8 mouse cellular contexts compared by ENCODE assay signal in genomic region chr1:89929721-89930505, GRCm38 (mm10). TPM values are rescaled to one million over a fixed set of nuclear protein-coding genes. Genes with fewer than 3 reads are reported as not detected.
DNase-seq lines count a peak whose midpoint lies in the region; ATAC-seq and TF ChIP-seq lines count a peak whose summit lies in the region.

No protein-coding gene starts in this region.

- H3K27ac ChIP-seq in ES-E14 (ENCODE audit: insufficient read depth, low read depth, low read length, poor library complexity, severe bottlenecking), result peak overlapping the region; percentile 30; the same call in 1 of the 2 replicates
- no peak overlapping the region for H3K27ac ChIP-seq in heart, embryonic 14.5 days (replicated peaks in 1 of 2; ENCODE audit: control insufficient read depth in 1 of 2, insufficient read depth in 1 of 2, low read depth in 2 of 2, low read length in 2 of 2)
- no peak overlapping the region for H3K27ac ChIP-seq in liver, embryonic 11.5 days (ENCODE audit: low read depth, low read length)
- no peak overlapping the region for H3K27ac ChIP-seq in stomach, embryonic 15.5 days

- H3K27me3 ChIP-seq in heart, embryonic 14.5 days (ENCODE audit: control insufficient read depth, insufficient read depth, low read length), result peaks cover 100% of the 10 kb centered on the region
- H3K27me3 ChIP-seq in liver, embryonic 11.5 days (replicated peaks; ENCODE audit: control insufficient read depth, insufficient read depth, low read length), result peaks cover 99% of the 10 kb centered on the region
- peaks cover 96% of the 10 kb centered on the region for H3K27me3 ChIP-seq in stomach, embryonic 15.5 days (replicated peaks)

- peak overlapping the region; percentile 87 for H3K9ac ChIP-seq in ES-E14 (ENCODE audit: insufficient read depth, low read depth, low read length, poor library complexity, severe bottlenecking)
- H3K9ac ChIP-seq in heart, embryonic 14.5 days (ENCODE audit: low read length), result no peak overlapping the region
- peak overlapping the region; percentile 25 for H3K9ac ChIP-seq in liver, embryonic 11.5 days (ENCODE audit: low read depth, low read length)
- no peak overlapping the region for H3K9ac ChIP-seq in stomach, embryonic 15.5 days

- no peaks in the 10 kb centered on the region for H3K9me3 ChIP-seq in ES-E14 (ENCODE audit: control insufficient read depth, insufficient read depth, low read depth, low read length)
- no peaks in the 10 kb centered on the region for H3K9me3 ChIP-seq in heart, embryonic 14.5 days (ENCODE audit: control insufficient read depth, low read length)
- H3K9me3 ChIP-seq in liver, embryonic 11.5 days (ENCODE audit: control insufficient read depth, low read length), result no peaks in the 10 kb centered on the region
- H3K9me3 ChIP-seq in stomach, embryonic 15.5 days, result no peaks in the 10 kb centered on the region

- WGBS in heart, embryonic 14.5 days, result under 1% methylated on average over 53 of the region's 55 CpGs
- WGBS in liver, embryonic 11.5 days, result under 1% methylated on average over 55 of the region's 55 CpGs
- WGBS in stomach, embryonic 15.5 days, result under 1% methylated on average over 55 of the region's 55 CpGs

- ATAC-seq in heart, embryonic 14.5 days (ENCODE audit: insufficient number of reproducible peaks, insufficient read depth, low FRiP score, low read depth), result no peak
- ATAC-seq in liver, embryonic 11.5 days (replicated peaks; ENCODE audit: low FRiP score), result no peak
- no peak for ATAC-seq in stomach, embryonic 15.5 days (ENCODE audit: insufficient read depth, low FRiP score, low read depth)

- peak overlapping the region; percentile 82 for H3K4me2 ChIP-seq in heart, embryonic 14.5 days (ENCODE audit: low read length)
- H3K4me2 ChIP-seq in liver, embryonic 11.5 days, result peak overlapping the region; percentile 85
- peak overlapping the region; percentile 87 for H3K4me2 ChIP-seq in stomach, embryonic 15.5 days

- peak overlapping the region; percentile 84 to 88 for H3K4me3 ChIP-seq in ES-E14 (ENCODE audit: insufficient read depth in 1 of 2, low read depth in 1 of 2, low read length in 2 of 2, poor library complexity in 1 of 2, severe bottlenecking in 1 of 2)
- H3K4me3 ChIP-seq in heart, embryonic 14.5 days (ENCODE audit: control insufficient read depth in 1 of 2, insufficient read depth in 1 of 2, low read depth in 1 of 2, low read length in 2 of 2), result peak overlapping the region; percentile 49 to 51
- H3K4me3 ChIP-seq in liver, embryonic 11.5 days (ENCODE audit: low read depth, low read length), result peak overlapping the region; percentile 54
- peak overlapping the region; percentile 42 for H3K4me3 ChIP-seq in stomach, embryonic 15.5 days (replicated peaks)

- in situ Hi-C loops in ES-E14 (cut with MboI; ENCODE audit: low sequenced_read_pairs in 2 of 2, unreplicated experiment in 2 of 2), result loop anchor here in 1 of 2 experiments (25.0 kb wide), 1 partner anchor 168 kb away; no protein-coding TSS in a partner anchor

- DNase-seq in adrenal gland, postnatal 10 days, result peak; percentile 20
- no peak for DNase-seq in adrenal gland, adult 18-20 months (ENCODE audit: low spot score in 2 of 2)
- no peak for DNase-seq in ES-E14 (ENCODE audit: low read depth, low spot score)
- DNase-seq in liver, embryonic 11.5 days (ENCODE audit: low spot score), result no peak
- no peak for DNase-seq in frontal cortex, adult 2 months (ENCODE audit: extremely low spot score in 1 of 2, low spot score in 1 of 2)
- DNase-seq in cerebellum, adult 11-12 months, result no peak

- H3K4me1 ChIP-seq in ES-E14 (ENCODE audit: control insufficient read depth in 2 of 2, insufficient read depth in 2 of 2, low read length in 2 of 2, poor library complexity in 1 of 2), result peaks cover 2 to 13% of the 10 kb centered on the region in 2 experiments; a peak in 3 of 4 replicates
- H3K4me1 ChIP-seq in heart, embryonic 14.5 days (ENCODE audit: control insufficient read depth in 2 of 2, insufficient read depth in 2 of 2, low read length in 2 of 2), result peaks cover 4 to 30% of the 10 kb centered on the region in 2 experiments; a peak in 3 of 4 replicates
- peaks cover 12% of the 10 kb centered on the region for H3K4me1 ChIP-seq in liver, embryonic 11.5 days (replicated peaks; ENCODE audit: control insufficient read depth, insufficient read depth, low read length)
- H3K4me1 ChIP-seq in stomach, embryonic 15.5 days, result peaks cover 35% of the 10 kb centered on the region

- peaks cover 17% of the 10 kb centered on the region for H3K36me3 ChIP-seq in ES-E14 (ENCODE audit: control insufficient read depth, insufficient read depth, low read length, poor library complexity, severe bottlenecking)
- no peaks in the 10 kb centered on the region for H3K36me3 ChIP-seq in heart, embryonic 14.5 days (ENCODE audit: control insufficient read depth, insufficient read depth, low read length)
- no peaks in the 10 kb centered on the region for H3K36me3 ChIP-seq in liver, embryonic 11.5 days (ENCODE audit: control insufficient read depth, insufficient read depth, low read length)
- H3K36me3 ChIP-seq in stomach, embryonic 15.5 days, result no peaks in the 10 kb centered on the region

TF ChIP-seq in ES-E14, 5 proteins besides CTCF, POLR2A, EP300 and RAD21:
- TF ChIP-seq MAFK (IDR thresholded peaks at IDR 0.05; ENCODE audit: insufficient read depth, low read depth, low read length), result no peak
- TF ChIP-seq ZNF384 (IDR thresholded peaks at IDR 0.05; ENCODE audit: low read depth, low read length), result no peak
- no peak for TF ChIP-seq ZC3H11A (IDR thresholded peaks at IDR 0.05; ENCODE audit: borderline replicate concordance, low read depth, low read length)
- no peak for TF ChIP-seq CHD2 (IDR thresholded peaks at IDR 0.05; ENCODE audit: low read depth, low read length)
- TF ChIP-seq HCFC1 (IDR thresholded peaks at IDR 0.05; ENCODE audit: borderline replicate concordance, insufficient read depth, low read length), result no peak
TF ChIP-seq in ES-E14: peak in this region for 0.

RNA-seq across cellular contexts. Expression of gene Gbx2, which starts 1.1 kb away (rescaled TPM):
- total RNA-seq in adrenal gland, postnatal 10 days (2021), result not detected
- not detected for total RNA-seq in adrenal gland, adult 18-20 months (2021)
- total RNA-seq in ES-E14 (2012; rRNA removed), result 25.8 and 27.9 TPM in 2 replicates
- polyA plus RNA-seq in heart, embryonic 14.5 days (2014; fragmentation: Nextera tagmentation; extraction: Ambion mirVana), result 0.12 and 0.27 TPM in 2 replicates
- polyA plus RNA-seq in liver, embryonic 11.5 days (2014; fragmentation: Nextera tagmentation; extraction: Ambion mirVana), result 2.2 and 2.9 TPM in 2 replicates
- 0.28 and 0.31 TPM in 2 replicates for polyA plus RNA-seq in stomach, embryonic 15.5 days (2015; fragmentation: Nextera tagmentation; extraction: Ambion mirVana)
- 0.06 TPM in 1 of 2 replicates, not detected in the other for polyA plus RNA-seq in frontal cortex, adult 2 months (2012; rRNA removed)

Comparison
In these comparisons a context has a peak if more than half of its experiments do, and no peak if none do; other contexts are left out.
1. H3K9ac ChIP-seq: peak in ES-E14 (single experiment) and liver, embryonic 11.5 days (single experiment); none in heart, embryonic 14.5 days (single experiment) and stomach, embryonic 15.5 days (single experiment).
2. Peak in every context shown above with its lines, with median percentiles within 50 percentile points of each other: H3K4me3 ChIP-seq and H3K4me2 ChIP-seq.